Mouse (Mus musculus) brain, embryonic 14.5 days (tissue): Measurements from ENCODE around the gene Gopc. TPM values are rescaled to one million over a fixed set of nuclear protein-coding genes. Genes with fewer than 3 reads are reported as not detected.

Experiments used
- DNase-seq: peaks from one replicate; pipeline ENCODE4 v3.0.0-alpha.2; 2011; ENCODE audit warnings: low read depth
- CTCF ChIP-seq: fragments of 200-500 bp; IDR thresholded peaks from 2 replicates; pipeline ENCODE4 v1.5.1; 2012; ENCODE audit warnings: inconsistent platforms, mild to moderate bottlenecking, moderate library complexity, borderline replicate concordance; ENCODE audit not compliant: insufficient read depth, insufficient read length; ENCODE audit errors: extremely low read depth
- POLR2A ChIP-seq: fragments of 200-500 bp; IDR thresholded peaks from 2 replicates; pipeline ENCODE4 v1.6.1; 2012; ENCODE audit warnings: mild to moderate bottlenecking, inconsistent platforms, borderline replicate concordance; ENCODE audit not compliant: poor library complexity, insufficient read depth, insufficient read length, severe bottlenecking; ENCODE audit errors: extremely low read depth
- polyA plus RNA-seq: library from polyadenylated mRNA; depleted of rRNA; stranded (reverse); fragments of >200 nt; gene quantifications from 2 replicates; pipeline ENCODE4 v1.2.3, GENCODE M21; 2012

Gene Gopc
- polyA plus RNA-seq, 1 experiment, result 19.4 TPM

- DNase-seq, result peak; percentile 24
Measured at GRCm38 (mm10) chr10:52416458-52416857, 34.5 kb upstream of the Gopc start.

DNA sequence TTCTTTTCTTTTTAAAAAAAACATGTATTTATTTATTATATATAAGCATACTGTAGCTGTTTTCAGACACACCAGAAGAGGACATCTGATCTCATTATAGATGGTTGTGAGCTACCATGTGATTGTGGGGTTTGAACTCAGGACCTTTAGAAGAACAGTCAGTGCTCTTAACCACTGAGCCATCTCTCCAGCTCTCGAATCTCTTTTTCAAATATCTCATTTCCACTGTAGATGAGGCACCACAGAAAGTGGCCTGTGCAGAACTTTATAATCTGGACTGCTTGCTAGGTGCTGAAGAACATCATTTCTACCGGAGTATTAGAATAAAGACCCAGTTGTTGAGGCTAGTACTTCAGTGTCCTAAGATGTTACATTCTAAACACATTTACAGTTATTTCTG lies 33.1 kb upstream of the Gopc start:
- TF ChIP-seq CTCF, result no peak
- no peak for TF ChIP-seq POLR2A
- no peak for DNase-seq

More at GRCm38 (mm10) chr10:52416458-52416857, 34.5 kb upstream of the Gopc start:
- TF ChIP-seq POLR2A (no peak), CTCF (no peak)

- no peak for DNase-seq
- no peak for TF ChIP-seq CTCF
Measured at GRCm38 (mm10) chr10:52407526-52407925, 25.6 kb upstream of the Gopc start.

GRCm38 (mm10) chr10:52405160-52405559 lies 23.2 kb upstream of the Gopc start:
- no peak for TF ChIP-seq CTCF
- TF ChIP-seq POLR2A, result no peak

GRCm38 (mm10) chr10:52399722-52400121 lies 17.8 kb upstream of the Gopc start:
- DNase-seq, result no peak
- TF ChIP-seq CTCF, result no peak
- TF ChIP-seq POLR2A, result no peak

More at GRCm38 (mm10) chr10:52405160-52405559, 23.2 kb upstream of the Gopc start:
- DNase-seq, result no peak

DNA sequence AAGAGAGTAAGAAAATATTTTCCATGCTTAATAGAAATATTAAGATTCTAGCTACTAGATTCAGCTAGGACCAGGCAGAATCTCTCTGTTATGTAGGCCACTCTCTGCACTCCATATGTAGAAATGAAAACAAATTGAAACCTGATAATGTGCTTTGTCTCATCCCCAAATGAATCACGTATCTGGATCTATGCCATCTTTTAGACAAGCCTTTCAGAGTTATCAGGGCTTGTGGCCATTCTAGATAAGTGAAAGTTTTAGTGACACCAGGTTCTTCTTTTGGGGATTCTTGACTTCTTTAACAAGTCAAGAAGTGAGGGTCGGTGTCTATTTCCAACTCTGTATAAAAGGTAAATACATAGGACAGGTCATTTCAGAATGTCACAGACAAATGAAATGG lies 16.8 kb upstream of the Gopc start:
- TF ChIP-seq POLR2A, result no peak
- no peak for TF ChIP-seq CTCF
- DNase-seq, result no peak

GRCm38 (mm10) chr10:52396647-52397046 lies 14.7 kb upstream of the Gopc start:
- DNase-seq, result no peak
- TF ChIP-seq CTCF, result no peak
- TF ChIP-seq POLR2A, result no peak

DNA sequence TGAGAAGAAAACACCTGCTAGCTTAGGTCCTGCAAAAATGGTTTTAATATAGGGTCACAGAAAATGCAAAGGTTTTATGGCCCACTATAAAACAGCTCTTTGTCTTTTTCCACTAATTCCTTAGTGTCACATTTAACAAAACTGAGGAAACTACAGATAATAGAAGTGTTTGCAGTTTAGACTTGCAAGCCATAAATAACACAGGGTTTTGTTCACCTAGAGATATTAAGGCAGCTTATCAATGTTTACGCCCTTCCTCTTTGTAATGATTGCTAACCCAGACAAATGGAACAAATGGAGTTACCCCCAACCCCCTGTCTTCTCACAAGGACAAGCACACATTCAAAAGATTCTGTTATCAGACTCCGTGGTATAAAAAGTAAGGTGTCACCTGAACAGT lies 9.3 kb upstream of the Gopc start:
- DNase-seq, result no peak
- no peak for TF ChIP-seq POLR2A
- no peak for TF ChIP-seq CTCF

DNA sequence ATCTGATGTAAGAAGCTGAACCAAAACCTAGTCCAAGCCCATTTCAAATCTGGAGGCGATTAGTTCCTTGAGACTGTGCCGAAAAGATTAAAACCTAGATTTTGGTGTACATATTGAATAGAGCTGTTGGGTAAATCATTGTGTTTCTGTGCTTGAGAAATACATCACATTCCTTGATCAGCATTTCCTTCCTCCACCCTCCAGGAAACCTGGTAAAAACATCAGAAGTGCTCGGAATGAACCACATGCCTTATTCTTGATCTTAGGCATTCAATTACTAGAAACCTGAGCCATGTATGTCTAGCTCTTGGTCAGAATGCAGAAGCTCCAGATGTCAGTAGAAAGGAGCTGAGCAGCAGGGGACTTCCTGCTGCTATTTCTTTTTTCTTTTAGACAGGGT lies 7.5 kb upstream of the Gopc start:
- no peak for DNase-seq
- TF ChIP-seq CTCF (no peak), POLR2A (no peak)

GRCm38 (mm10) chr10:52388922-52389430 lies 7.1 kb upstream of the Gopc start, which contains the start of gene Nepn:
Gene Nepn, plus strand, starts transcription at chr10:52388972.
- TF ChIP-seq POLR2A (no peak), CTCF (no peak)
- no peak for DNase-seq

DNA sequence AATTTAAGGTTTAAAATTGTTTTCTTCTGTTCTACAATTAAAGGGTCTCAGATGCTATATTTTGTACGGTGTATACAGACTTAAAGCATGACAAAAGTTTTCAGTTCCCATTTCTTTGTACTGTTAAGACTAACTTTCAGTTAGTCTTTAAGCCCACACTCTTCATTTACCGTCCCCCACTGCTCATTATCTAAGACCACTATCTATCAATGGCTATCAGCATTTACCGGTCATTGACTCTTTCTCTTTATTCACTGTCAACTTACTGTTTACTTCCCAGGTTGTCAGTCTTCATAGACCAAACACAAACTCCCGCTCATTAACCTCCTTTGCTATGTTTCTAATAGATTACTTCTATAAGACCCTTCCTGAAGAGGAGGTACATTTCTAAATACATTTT lies 5.3 kb upstream of the Gopc start:
- DNase-seq, result no peak

GRCm38 (mm10) chr10:52384823-52385610 lies 3.1 kb upstream of the Gopc start:
- TF ChIP-seq CTCF, result peak; percentile 82
- TF ChIP-seq POLR2A, result no peak
- peak; percentile 86 for DNase-seq

More for the DNA sequence above, 5.3 kb upstream of the Gopc start:
- TF ChIP-seq POLR2A (no peak), CTCF (no peak)
